Comparison of ENCODE assay signal across 11 mouse cellular contexts in the genomic region with DNA sequence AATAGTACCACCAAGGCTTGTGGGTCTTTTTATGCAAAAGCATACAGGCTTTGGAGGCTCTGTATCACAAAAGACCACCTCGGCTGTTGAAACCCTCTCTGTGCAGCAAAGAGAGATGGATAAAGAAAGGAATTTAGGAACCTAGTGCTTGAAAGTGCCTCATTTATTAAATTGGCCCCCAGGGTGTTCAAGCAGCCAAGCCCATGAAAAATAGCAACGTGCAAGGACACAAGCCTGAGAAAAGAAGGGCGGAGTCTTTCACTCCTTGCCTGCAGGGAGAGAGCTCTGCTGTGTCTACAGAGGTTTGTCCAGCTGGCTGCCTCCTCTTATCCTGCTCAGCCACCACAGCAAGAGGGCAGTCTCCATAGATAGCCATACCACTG.
A peak's percentile ranks its signal among the peaks of the same experiment; 100 is the strongest.
DNase-seq lines count a peak whose midpoint lies in the region; ATAC-seq lines count a peak whose summit lies in the region.
"Had no signal": no experiment of that assay in that cellular context is flagged by ENCODE, and none has a peak within 500 bp of the region (broad histone marks: within the 10 kb centered on the region; RNA-seq: fewer than 3 reads in every experiment).

No protein-coding gene starts in this region.

- H3K4me3 ChIP-seq in kidney, embryonic 14.5 days (ENCODE audit: low read length): no peak overlapping the region
- H3K4me3 ChIP-seq in forebrain, embryonic 15.5 days: no peak overlapping the region
- no peak overlapping the region for H3K4me3 ChIP-seq in stomach, embryonic 16.5 days (replicated peaks; ENCODE audit: low read length)

- H3K27ac ChIP-seq in kidney, embryonic 14.5 days (ENCODE audit: low read depth, low read length): no peak overlapping the region
- peak overlapping the region; percentile 62 for H3K27ac ChIP-seq in forebrain, embryonic 15.5 days (replicated peaks)
- no peak overlapping the region for H3K27ac ChIP-seq in stomach, embryonic 16.5 days (ENCODE audit: low read length)

- no peak overlapping the region for H3K9ac ChIP-seq in kidney, embryonic 14.5 days (ENCODE audit: low read depth, low read length)
- H3K9ac ChIP-seq in forebrain, embryonic 15.5 days (replicated peaks): no peak overlapping the region
- H3K9ac ChIP-seq in stomach, embryonic 16.5 days (ENCODE audit: low read length): no peak overlapping the region

- H3K4me1 ChIP-seq in kidney, embryonic 14.5 days (ENCODE audit: control insufficient read depth, insufficient read depth, low read length): no peaks in the 10 kb centered on the region; the same call in 1 of the 2 replicates
- peaks cover 22% of the 10 kb centered on the region for H3K4me1 ChIP-seq in forebrain, embryonic 15.5 days
- 0 out of 2 replicates have a peak, but pooled peaks cover 6% of the 10 kb centered on the region for H3K4me1 ChIP-seq in stomach, embryonic 16.5 days (ENCODE audit: control insufficient read depth, insufficient read depth, low read length)

- no peaks in the 10 kb centered on the region for H3K9me3 ChIP-seq in kidney, embryonic 14.5 days (ENCODE audit: control insufficient read depth, low read length)
- no peaks in the 10 kb centered on the region for H3K9me3 ChIP-seq in forebrain, embryonic 15.5 days
- no peaks in the 10 kb centered on the region for H3K9me3 ChIP-seq in stomach, embryonic 16.5 days (replicated peaks; ENCODE audit: control insufficient read depth, low read length)

- H3K27me3 ChIP-seq in kidney, embryonic 14.5 days (ENCODE audit: control insufficient read depth, insufficient read depth, low read length): no peaks in the 10 kb centered on the region
- no peaks in the 10 kb centered on the region for H3K27me3 ChIP-seq in forebrain, embryonic 15.5 days
- no peaks in the 10 kb centered on the region for H3K27me3 ChIP-seq in stomach, embryonic 16.5 days (ENCODE audit: control insufficient read depth, insufficient read depth, low read length)

- H3K4me2 ChIP-seq in kidney, embryonic 14.5 days (replicated peaks; ENCODE audit: low read depth, low read length): no peak overlapping the region
- no peak overlapping the region for H3K4me2 ChIP-seq in forebrain, embryonic 15.5 days (replicated peaks)
- no peak overlapping the region for H3K4me2 ChIP-seq in stomach, embryonic 16.5 days (ENCODE audit: low read depth, low read length)

- WGBS in kidney, embryonic 14.5 days: 49% methylated on average over 3 of the region's 3 CpGs
- WGBS in forebrain, embryonic 15.5 days: 5% methylated on average over 3 of the region's 3 CpGs
- whole genome bisulfite sequencing in stomach, embryonic 16.5 days: 40% methylated on average over 3 of the region's 3 CpGs

- intact Hi-C loops in heart, postnatal 14 days (cut with DNase I): no loop called here

- ATAC-seq in kidney, embryonic 14.5 days (ENCODE audit: low FRiP score, low TSS enrichment): 0 out of 2 replicates have a peak, but pooled peaks have one; percentile 61
- ATAC-seq in forebrain, embryonic 15.5 days (replicated peaks): peak; percentile 55
- peak; percentile 60; the same call in 1 of the 2 replicates for ATAC-seq in stomach, embryonic 16.5 days (ENCODE audit: insufficient read depth, low FRiP score)
- ATAC-seq: activated CD4-positive, CD25-positive, alpha-beta regulatory T cell, adult 4 months had no signal

- H3K36me3 ChIP-seq in kidney, embryonic 14.5 days (ENCODE audit: control insufficient read depth, insufficient read depth, low read length): no peaks in the 10 kb centered on the region
- H3K36me3 ChIP-seq in forebrain, embryonic 15.5 days: no peaks in the 10 kb centered on the region
- H3K36me3 ChIP-seq in stomach, embryonic 16.5 days (ENCODE audit: control insufficient read depth, insufficient read depth, low read length): no peaks in the 10 kb centered on the region

- DNase-seq in kidney, adult 8-10 months: no peak
- DNase-seq in kidney, postnatal 14 days: peak; percentile 25
- DNase-seq in gastrocnemius, postnatal 4 days (ENCODE audit: low spot score in 2 of 2): no peak
- no peak for DNase-seq in heart, postnatal 14 days
- no peak for DNase-seq in layer of hippocampus, adult 9-11 months
- DNase-seq: heart, postnatal 36 days; liver had no signal
